Mouse (Mus musculus) liver, embryonic 11.5 days (tissue): ENCODE data around the gene Sema5b. TPM values are rescaled to one million over a fixed set of nuclear protein-coding genes. Genes with fewer than 3 reads are reported as not detected.

Source experiments
- ATAC-seq: fragments of 200-750 bp; cut with Nextera tagmentation; replicated peaks from 2 replicates; pipeline ENCODE4 v1.8.0; 2017; ENCODE audit warnings: moderate number of reproducible peaks, mild to moderate bottlenecking, moderate TSS enrichment, moderate library complexity; ENCODE audit not compliant: low FRiP score
- DNase-seq: peaks from one replicate; pipeline ENCODE4 v3.0.0-alpha.2; 2017; ENCODE audit warnings: low spot score
- H3K27ac ChIP-seq: fragments of 300-500 bp; sonication (generic); 2 replicates; pipeline ENCODE4 v1.5.1; 2014; ENCODE audit warnings: mild to moderate bottlenecking, low read depth, low read length, control low read depth
- H3K27me3 ChIP-seq: fragments of 300-500 bp; sonication (generic); replicated peaks from 2 replicates; pipeline ENCODE4 v1.6.1; 2014; ENCODE audit warnings: low read length, mixed read lengths; ENCODE audit not compliant: control insufficient read depth, insufficient read depth
- H3K36me3 ChIP-seq: fragments of 300-500 bp; sonication (generic); 2 replicates; pipeline ENCODE4 v1.6.1; 2014; ENCODE audit warnings: mild to moderate bottlenecking, low read length, moderate library complexity, mixed read lengths; ENCODE audit not compliant: control insufficient read depth, insufficient read depth
- H3K4me1 ChIP-seq: fragments of 300-500 bp; sonication (generic); replicated peaks from 2 replicates; pipeline ENCODE4 v1.6.1; 2014; ENCODE audit warnings: low read length, mixed read lengths; ENCODE audit not compliant: control insufficient read depth, insufficient read depth
- H3K4me2 ChIP-seq: fragments of 300-500 bp; sonication (generic); 2 replicates; pipeline ENCODE4 v1.6.1; 2014; ENCODE audit warnings: mild to moderate bottlenecking, control low read depth, moderate library complexity
- H3K4me3 ChIP-seq: fragments of 300-500 bp; sonication (generic); 2 replicates; pipeline ENCODE4 v1.5.1; 2014; ENCODE audit warnings: low read depth, low read length, control low read depth
- H3K9ac ChIP-seq: fragments of 300-500 bp; sonication (generic); 2 replicates; pipeline ENCODE4 v1.6.1; 2014; ENCODE audit warnings: low read depth, low read length, control low read depth
- H3K9me3 ChIP-seq: fragments of 300-500 bp; sonication (generic); 2 replicates; pipeline ENCODE4 v1.6.1; 2016; ENCODE audit warnings: low read length, inconsistent platforms, mixed read lengths; ENCODE audit not compliant: control insufficient read depth
- WGBS: fragments of 180-500 bp; shearing (Covaris S2); extraction: QIAGEN DNeasy Blood & Tissue Kit; methylation state at CpG from one replicate; pipeline ENCODE4 v1.1.7; 2014; 5-methylcytosine and 5-hydroxymethylcytosine counted together
- polyA plus RNA-seq: library from polyadenylated mRNA; unstranded; fragments of >200 nt; fragmentation: Nextera tagmentation; extraction: Ambion mirVana; gene quantifications from 2 replicates; pipeline ENCODE4 v1.2.1, GENCODE M21; 2014

Gene Sema5b
- polyA plus RNA-seq, 1 experiment from 2014 or later: 1.4 TPM

DNA sequence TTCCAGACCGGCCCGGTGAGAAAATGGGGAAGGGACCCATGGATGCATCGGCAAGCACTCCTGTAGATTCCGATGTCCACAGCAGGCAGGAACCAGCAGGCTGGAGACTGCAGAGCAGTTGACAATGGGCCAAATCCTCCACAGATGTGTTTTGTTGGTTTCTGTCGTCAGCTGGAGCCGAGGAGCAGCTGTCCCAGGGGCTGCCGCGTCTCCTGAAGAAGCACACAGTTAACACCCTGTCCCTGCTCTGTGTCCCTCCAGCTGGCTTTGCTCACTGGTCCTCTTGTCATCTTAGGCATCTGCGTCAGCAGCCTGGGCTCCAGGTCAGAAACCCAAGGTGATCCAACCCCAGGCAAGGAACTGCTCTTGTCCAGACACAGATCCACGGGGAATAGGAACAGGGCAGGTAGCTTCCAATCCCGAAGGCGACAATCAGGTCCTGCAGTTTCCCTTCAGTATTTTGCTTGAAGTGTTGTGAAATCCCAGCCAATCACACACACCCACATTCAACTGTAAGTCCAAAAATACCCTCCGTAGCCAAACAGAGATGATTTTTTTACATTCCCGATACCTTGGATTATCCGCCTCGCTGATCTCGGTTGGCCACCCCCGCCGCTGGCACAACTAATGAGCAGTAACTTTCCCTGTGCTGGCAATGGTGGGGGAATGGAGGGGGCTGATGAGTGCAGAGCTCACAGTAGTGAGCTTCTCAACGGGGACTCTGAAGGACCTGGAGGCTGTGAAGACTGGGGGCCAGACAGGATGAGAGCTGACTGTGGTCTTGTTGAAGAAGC is 63.0 kb downstream of the Sema5b start:
- H3K9ac ChIP-seq: no peak overlapping the region
- H3K27ac ChIP-seq: no peak overlapping the region
- ATAC-seq (no peak), DNase-seq (no peak)
- no peak overlapping the region for H3K4me2 ChIP-seq
- no peaks in the 10 kb centered on the region for H3K4me1 ChIP-seq
- no peak overlapping the region for H3K4me3 ChIP-seq
- 73% methylated on average over 20 of the region's 20 CpGs for WGBS
- H3K27me3 ChIP-seq: peaks cover 5% of the 10 kb centered on the region
- H3K9me3 ChIP-seq: no peaks in the 10 kb centered on the region
- H3K36me3 ChIP-seq: no peaks in the 10 kb centered on the region

DNA sequence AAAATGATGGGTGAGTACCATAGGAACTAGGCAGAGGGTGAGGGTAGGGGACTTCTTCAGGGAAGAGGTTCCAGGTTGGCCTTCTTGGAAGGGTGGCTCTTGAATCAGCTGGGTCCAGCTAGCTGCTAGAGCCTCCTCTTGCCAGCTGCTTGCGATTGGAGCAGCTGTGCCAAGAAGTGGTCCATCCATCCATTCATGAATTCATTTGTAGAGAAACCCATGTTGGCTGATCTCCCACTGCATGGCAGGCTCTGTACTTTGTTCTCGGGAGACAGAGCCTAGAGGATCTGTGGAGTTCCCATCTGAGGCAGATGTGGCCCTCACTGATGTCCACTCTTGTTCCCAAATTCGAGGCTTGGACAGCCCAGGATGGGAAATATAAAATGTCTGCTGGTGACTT is 66.3 kb downstream of the Sema5b start:
- H3K9me3 ChIP-seq: no peaks in the 10 kb centered on the region
- no peak overlapping the region for H3K9ac ChIP-seq
- H3K27ac ChIP-seq: no peak overlapping the region
- no peak overlapping the region for H3K4me2 ChIP-seq
- no peak overlapping the region for H3K4me3 ChIP-seq
- ATAC-seq (no peak), DNase-seq (no peak)
- no peaks in the 10 kb centered on the region for H3K4me1 ChIP-seq
- H3K36me3 ChIP-seq: no peaks in the 10 kb centered on the region
- peaks cover 5% of the 10 kb centered on the region for H3K27me3 ChIP-seq
- 69% methylated on average over 3 of the region's 3 CpGs for WGBS

DNA sequence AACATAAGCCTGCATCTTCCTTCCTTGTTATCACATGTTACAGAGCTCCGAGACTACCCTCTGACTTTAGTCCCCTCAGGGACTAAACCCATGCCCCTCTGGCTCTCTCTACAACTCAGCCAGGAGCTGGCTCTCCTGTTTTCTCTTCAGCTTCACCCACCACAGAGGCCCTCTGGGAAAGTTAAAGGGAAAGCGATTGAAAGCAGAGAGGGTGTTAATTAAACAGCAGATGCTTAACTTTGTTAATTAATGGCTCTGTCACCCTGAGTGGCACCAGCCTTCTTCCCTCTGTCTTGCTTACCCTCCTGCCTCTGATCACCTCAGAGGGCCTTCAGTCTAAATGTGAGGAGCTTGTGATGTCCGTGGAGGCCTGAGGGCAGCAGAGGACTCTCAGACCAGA is 67.3 kb downstream of the Sema5b start:
- Histone ChIP-seq H3K9me3 (no peaks in the 10 kb centered on the region), H3K4me1 (no peaks in the 10 kb centered on the region), H3K4me2 (no peak overlapping the region), H3K4me3 (no peak overlapping the region), H3K27me3 (peaks cover 5% of the 10 kb centered on the region), H3K27ac (no peak overlapping the region), H3K36me3 (no peaks in the 10 kb centered on the region), H3K9ac (no peak overlapping the region)
- 29% methylated on average over 3 of the region's 3 CpGs for WGBS
- ATAC-seq (no peak), DNase-seq (no peak)

DNA sequence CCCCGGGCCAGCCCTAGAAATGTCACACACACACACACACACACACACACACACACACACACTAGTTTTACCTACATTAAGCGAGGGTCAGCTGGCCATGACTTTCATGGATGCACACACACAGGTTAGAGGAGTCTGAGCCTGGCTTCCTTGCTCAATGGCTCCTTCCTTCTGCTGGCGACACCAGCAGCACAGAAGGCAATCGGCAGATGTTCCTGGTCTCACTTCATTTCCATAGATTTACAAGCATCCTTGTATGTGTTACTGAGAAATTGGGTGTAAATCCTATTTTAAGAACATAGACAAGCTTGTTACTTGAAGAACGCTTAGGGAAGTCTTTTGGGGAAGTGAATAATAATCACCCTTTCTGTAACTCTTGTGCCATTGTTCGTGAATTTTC is 68.6 kb downstream of the Sema5b start:
- Histone ChIP-seq H3K27ac (no peak overlapping the region), H3K27me3 (no peaks in the 10 kb centered on the region; the same call in 1 of the 2 replicates), H3K9ac (no peak overlapping the region), H3K4me3 (no peak overlapping the region), H3K36me3 (no peaks in the 10 kb centered on the region), H3K9me3 (no peaks in the 10 kb centered on the region), H3K4me2 (no peak overlapping the region), H3K4me1 (no peaks in the 10 kb centered on the region)
- 61% methylated on average over 6 of the region's 6 CpGs for WGBS
- DNase-seq (no peak), ATAC-seq (no peak)

DNA sequence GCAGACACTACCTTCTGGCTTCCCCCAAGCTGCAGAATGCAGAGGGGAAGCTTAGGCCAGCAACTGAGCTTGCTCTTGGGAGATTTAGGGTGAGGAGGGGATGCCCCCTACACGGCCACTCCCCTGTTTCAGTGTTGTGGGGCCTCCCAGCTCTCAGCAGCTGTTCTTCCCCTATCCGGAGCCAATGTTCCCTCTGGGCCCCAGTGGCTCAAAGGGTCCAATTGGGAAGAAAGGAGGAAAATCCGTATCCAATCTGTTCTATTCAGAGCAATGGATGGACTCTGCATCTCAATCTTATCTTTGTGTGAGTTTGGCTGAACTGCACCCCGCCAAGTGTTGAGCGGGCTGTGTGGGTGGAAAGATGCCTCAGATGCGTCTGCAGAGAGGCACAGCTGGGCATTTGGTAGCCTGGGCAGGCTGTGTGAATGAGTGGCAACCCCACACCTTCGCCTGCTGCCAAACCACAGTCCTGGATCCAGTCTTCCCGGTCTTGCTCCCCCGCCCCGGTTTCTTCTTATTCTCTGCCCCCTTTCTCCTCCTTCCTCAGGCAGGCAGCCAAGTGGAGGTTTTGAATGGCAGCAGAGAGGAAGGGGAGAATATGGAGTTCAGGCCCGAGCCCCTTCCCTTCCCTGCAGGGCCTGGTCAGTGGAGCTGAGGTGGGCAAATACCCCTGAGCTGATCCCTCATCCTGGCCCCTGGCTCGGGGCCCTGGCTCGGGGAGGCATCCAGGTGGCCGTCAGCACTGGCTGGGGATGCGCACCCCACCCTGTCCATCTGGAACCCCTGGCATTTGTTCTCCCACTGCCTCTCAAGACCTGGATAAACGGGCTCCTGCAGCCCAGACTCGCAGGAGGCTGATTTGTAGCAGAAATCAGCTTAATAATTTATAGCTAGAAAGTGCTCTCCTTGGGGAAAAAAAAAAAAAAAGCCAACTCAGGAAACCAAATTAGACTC is 73.2 kb downstream of the Sema5b start:
- 58% methylated on average over 17 of the region's 17 CpGs for WGBS
- ATAC-seq (no peak), DNase-seq (no peak)
- no peak overlapping the region for H3K4me3 ChIP-seq
- H3K4me1 ChIP-seq: no peaks in the 10 kb centered on the region
- no peak overlapping the region for H3K4me2 ChIP-seq
- no peaks in the 10 kb centered on the region for H3K9me3 ChIP-seq
- H3K27ac ChIP-seq: no peak overlapping the region
- no peaks in the 10 kb centered on the region for H3K36me3 ChIP-seq
- H3K9ac ChIP-seq: no peak overlapping the region
- no peaks in the 10 kb centered on the region for H3K27me3 ChIP-seq

DNA sequence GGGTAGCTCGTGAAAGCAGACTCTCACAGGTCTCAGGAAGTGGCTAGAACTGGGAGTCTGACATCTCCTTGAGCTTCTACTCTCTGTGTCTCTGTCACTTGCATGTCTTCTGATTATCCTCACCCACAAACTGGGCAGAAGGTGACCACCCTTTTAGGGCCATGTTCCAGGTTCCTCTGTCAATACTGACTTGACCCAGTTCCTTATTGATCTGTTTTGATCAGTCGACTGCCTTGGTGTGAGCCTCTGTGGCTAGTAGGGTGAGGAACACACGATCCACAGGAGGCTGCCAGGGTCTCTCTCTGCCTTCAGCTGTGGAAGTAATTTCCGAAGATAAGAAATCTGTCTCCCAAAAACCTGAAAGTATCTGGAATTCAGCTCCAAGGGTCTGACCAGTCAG is 76.8 kb downstream of the Sema5b start:
- ATAC-seq: no peak
- Histone ChIP-seq H3K27ac (no peak overlapping the region), H3K9me3 (no peaks in the 10 kb centered on the region), H3K9ac (no peak overlapping the region), H3K4me1 (no peaks in the 10 kb centered on the region), H3K36me3 (no peaks in the 10 kb centered on the region), H3K4me2 (no peak overlapping the region), H3K27me3 (no peaks in the 10 kb centered on the region), H3K4me3 (no peak overlapping the region)
- WGBS: 65% methylated on average over 4 of the region's 4 CpGs
- no peak for DNase-seq

DNA sequence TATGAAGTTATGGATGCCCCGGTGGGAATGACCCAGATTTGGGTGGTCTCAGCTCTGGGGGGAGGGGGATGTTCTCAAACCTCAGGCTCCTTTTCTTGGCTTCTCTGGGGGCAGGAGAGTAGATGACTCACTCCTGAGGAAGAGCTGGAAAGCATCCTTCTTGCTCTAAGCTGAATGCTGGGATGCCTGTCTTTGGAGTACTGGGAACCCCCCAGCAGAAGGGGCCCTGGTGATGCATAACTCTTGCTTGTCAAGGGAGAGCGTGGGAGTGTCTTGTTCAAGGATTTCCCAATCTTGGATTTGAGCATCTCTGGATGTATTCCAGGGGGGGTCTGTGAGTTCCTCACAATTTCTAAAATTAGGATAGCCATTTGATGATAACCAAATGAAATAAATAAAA is 82.1 kb downstream of the Sema5b start:
- Histone ChIP-seq H3K9me3 (no peaks in the 10 kb centered on the region), H3K27me3 (no peaks in the 10 kb centered on the region), H3K36me3 (no peaks in the 10 kb centered on the region), H3K4me1 (no peaks in the 10 kb centered on the region), H3K27ac (no peak overlapping the region), H3K4me2 (no peak overlapping the region), H3K4me3 (no peak overlapping the region), H3K9ac (no peak overlapping the region)
- 76% methylated on average over 2 of the region's 2 CpGs for WGBS
- ATAC-seq (no peak), DNase-seq (no peak)

DNA sequence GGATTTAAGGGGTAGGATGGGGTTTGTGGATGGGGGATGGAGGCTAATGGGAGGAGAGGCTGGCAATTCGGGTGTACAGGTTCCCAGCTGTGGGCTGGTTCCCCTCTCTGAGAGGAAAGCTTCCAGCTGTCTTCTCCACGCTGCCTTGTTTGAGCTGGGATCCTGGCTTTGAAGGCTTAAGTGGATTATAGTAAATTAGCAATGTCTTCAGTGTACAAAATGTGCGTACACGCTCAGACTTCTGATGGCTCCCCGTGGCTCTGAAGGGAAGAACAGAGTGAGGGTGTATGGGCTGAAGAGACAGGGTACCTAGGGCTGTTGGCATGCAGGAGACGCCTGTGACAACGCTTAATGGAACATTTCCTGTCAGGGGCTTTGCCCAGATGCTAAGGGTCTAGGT is 83.0 kb downstream of the Sema5b start:
- Histone ChIP-seq H3K4me2 (no peak overlapping the region), H3K4me3 (no peak overlapping the region), H3K36me3 (no peaks in the 10 kb centered on the region), H3K9me3 (no peaks in the 10 kb centered on the region), H3K4me1 (no peaks in the 10 kb centered on the region), H3K27ac (no peak overlapping the region), H3K9ac (no peak overlapping the region), H3K27me3 (no peaks in the 10 kb centered on the region)
- ATAC-seq: no peak
- WGBS: 73% methylated on average over 7 of the region's 7 CpGs
- no peak for DNase-seq
